Mouse (Mus musculus) kidney, postnatal 4 days (tissue): Measurements from ENCODE around the gene Pcolce.

Experiments
- DNase-seq, 2 experiments: peaks; one replicate each; pipeline ENCODE4 v3.0.0; 2021; ENCODE audit warnings: mixed read lengths in 2 of 2

Gene Pcolce

GRCm38 (mm10) chr5:137590507-137590906, 23.1 kb downstream of the Pcolce start:
- no peak for DNase-seq

GRCm38 (mm10) chr5:137584976-137585375, 28.6 kb downstream of the Pcolce start:
- peak; percentile 82 to 89 for DNase-seq

GRCm38 (mm10) chr5:137583670-137584169, 29.9 kb downstream of the Pcolce start:
- peak; percentile 50 to 66 for DNase-seq

- no peak for DNase-seq
Observed at GRCm38 (mm10) chr5:137582702-137583101, 30.9 kb downstream of the Pcolce start.

- no peak for DNase-seq
Observed at GRCm38 (mm10) chr5:137580246-137580645, 33.3 kb downstream of the Pcolce start.

- DNase-seq: peak; percentile 47 to 64
Observed at GRCm38 (mm10) chr5:137574470-137574901, 39.1 kb downstream of the Pcolce start.

- DNase-seq: no peak
Observed at GRCm38 (mm10) chr5:137570691-137571586, 42.6 kb downstream of the Pcolce start.

- no peak for DNase-seq
Observed at GRCm38 (mm10) chr5:137570181-137570580, 43.4 kb downstream of the Pcolce start.

- peak; percentile 60 to 74 for DNase-seq
Observed at GRCm38 (mm10) chr5:137569665-137570064, 43.9 kb downstream of the Pcolce start, which contains the start of gene Tfr2. TSS of gene Tfr2 (plus strand) at chr5:137569840.

GRCm38 (mm10) chr5:137569031-137569430, 44.6 kb downstream of the Pcolce start:
- no peak for DNase-seq

- no peak for DNase-seq
Observed at GRCm38 (mm10) chr5:137568223-137568798, 45.3 kb downstream of the Pcolce start.

- DNase-seq: no peak
Observed at GRCm38 (mm10) chr5:137566416-137566815, 47.2 kb downstream of the Pcolce start.

GRCm38 (mm10) chr5:137565744-137566143, 47.8 kb downstream of the Pcolce start:
- DNase-seq: no peak

- DNase-seq: no peak
Observed at GRCm38 (mm10) chr5:137562965-137563364, 50.6 kb downstream of the Pcolce start.

GRCm38 (mm10) chr5:137561556-137561955, 52.0 kb downstream of the Pcolce start:
- DNase-seq: no peak
